Mouse (Mus musculus): ENCODE measurements around the gene P4hb. TPM values are rescaled to one million over a fixed set of nuclear protein-coding genes. Genes with fewer than 3 reads are reported as not detected.

Gene P4hb
- polyA plus RNA-seq, 1 experiment = 642 TPM

- no peak for TF ChIP-seq GATA1 (IDR thresholded peaks at IDR 0.05; ENCODE audit: low read length)
Measured at GRCm38 (mm10) chr11:120539285-120540014, 33.6 kb downstream of the P4hb start.

DNA sequence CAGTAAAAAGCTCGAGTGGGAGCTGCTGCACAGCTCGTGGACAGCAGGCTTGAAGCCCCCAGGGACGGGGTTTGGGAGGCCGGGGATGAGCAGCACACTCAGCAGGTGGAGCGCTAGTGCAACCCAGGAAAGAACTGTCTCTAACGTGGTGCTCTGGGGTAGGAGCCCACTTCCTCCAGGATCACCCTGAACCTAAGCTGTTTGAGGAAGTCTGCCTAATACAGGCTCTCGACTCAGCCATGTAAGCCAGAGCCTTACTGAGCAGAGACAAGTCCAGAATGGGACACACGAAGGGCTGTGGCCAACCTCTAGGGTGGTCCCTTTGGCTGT is 34.1 kb downstream of the P4hb start:
- no peak for TF ChIP-seq GATA1 (IDR thresholded peaks at IDR 0.05; ENCODE audit: low read length)

GRCm38 (mm10) chr11:120538485-120538884 is 34.6 kb downstream of the P4hb start:
- TF ChIP-seq GATA1 (IDR thresholded peaks at IDR 0.05; ENCODE audit: low read length) = no peak

DNA sequence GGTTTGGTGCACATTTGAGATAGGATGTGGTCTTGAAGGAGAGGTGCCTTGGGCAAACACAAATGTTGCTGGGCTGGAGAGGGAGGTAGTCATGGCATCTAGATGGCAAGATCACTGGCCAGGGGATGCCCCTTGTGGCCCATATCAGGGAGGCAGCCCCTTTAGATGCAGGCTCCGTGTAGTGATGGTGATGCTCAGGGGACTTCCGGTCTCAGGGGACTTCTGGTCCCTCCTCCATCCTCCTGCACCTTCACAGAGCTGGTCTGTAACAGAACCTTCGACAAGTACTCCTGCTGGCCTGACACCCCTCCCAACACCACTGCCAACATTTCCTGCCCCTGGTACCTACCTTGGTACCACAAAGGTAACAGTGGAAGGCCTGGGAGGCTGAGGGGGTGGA is 37.2 kb downstream of the P4hb start:
- no peak for TF ChIP-seq GATA1 (IDR thresholded peaks at IDR 0.05; ENCODE audit: low read length)

- TF ChIP-seq GATA1 (IDR thresholded peaks at IDR 0.05; ENCODE audit: low read length) = no peak
Measured at GRCm38 (mm10) chr11:120535145-120535544, 37.9 kb downstream of the P4hb start.

GRCm38 (mm10) chr11:120534093-120534492 is 39.0 kb downstream of the P4hb start:
- no peak for TF ChIP-seq GATA1 (IDR thresholded peaks at IDR 0.05; ENCODE audit: low read length)

GRCm38 (mm10) chr11:120531646-120532045 is 41.4 kb downstream of the P4hb start:
- no peak for TF ChIP-seq GATA1 (IDR thresholded peaks at IDR 0.05; ENCODE audit: low read length)

DNA sequence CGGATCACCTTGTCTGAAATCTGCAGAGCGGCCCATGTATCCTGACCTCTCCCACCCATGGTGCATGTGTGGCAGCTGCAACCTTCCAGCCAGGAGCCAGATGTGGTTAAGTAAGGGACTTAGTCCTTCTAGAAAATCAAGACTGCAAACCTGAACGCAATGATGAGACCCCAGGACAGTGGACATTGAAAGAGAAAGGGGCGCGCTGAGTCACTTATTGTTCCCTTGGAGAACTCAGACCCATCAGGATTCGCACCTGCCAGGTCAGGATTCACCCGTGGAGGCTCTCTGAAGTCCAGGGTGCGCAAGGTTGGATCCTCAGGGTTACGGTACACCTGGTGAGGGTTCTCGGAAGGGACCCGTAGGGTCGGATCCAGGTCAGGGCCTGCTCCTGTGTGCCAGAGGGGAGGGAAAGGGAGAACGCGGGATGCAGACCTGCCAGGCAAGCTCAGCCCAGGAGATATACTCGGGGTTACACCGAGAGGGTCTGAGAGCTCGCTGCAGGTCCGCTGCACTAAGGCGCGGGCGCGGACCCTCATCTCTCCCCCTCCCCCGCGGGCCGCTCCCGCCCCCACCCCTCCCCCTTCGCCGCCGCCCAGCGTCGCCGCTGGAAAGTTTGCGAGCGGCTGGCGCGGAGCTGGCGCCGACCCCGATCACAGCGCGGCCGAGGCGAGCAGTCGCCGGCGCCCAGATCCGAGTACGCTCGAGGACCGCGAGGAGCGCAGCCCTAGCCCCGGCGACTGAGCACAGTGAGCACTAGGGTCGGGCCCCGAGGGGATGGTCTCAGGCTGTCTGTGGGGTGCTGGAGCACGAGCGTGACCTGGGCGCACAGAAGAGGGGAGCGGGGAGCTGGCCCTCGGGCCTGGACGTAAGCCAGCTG is 42.7 kb downstream of the P4hb start, which contains the start of gene Gcgr:
Gene Gcgr, plus strand, starts transcription at position 615 of the 880 bp plus-strand sequence.
- TF ChIP-seq GATA1 (IDR thresholded peaks at IDR 0.05; ENCODE audit: low read length) = no peak

GRCm38 (mm10) chr11:120528903-120529302 is 44.1 kb downstream of the P4hb start:
- TF ChIP-seq GATA1 (IDR thresholded peaks at IDR 0.05; ENCODE audit: low read length) = no peak

DNA sequence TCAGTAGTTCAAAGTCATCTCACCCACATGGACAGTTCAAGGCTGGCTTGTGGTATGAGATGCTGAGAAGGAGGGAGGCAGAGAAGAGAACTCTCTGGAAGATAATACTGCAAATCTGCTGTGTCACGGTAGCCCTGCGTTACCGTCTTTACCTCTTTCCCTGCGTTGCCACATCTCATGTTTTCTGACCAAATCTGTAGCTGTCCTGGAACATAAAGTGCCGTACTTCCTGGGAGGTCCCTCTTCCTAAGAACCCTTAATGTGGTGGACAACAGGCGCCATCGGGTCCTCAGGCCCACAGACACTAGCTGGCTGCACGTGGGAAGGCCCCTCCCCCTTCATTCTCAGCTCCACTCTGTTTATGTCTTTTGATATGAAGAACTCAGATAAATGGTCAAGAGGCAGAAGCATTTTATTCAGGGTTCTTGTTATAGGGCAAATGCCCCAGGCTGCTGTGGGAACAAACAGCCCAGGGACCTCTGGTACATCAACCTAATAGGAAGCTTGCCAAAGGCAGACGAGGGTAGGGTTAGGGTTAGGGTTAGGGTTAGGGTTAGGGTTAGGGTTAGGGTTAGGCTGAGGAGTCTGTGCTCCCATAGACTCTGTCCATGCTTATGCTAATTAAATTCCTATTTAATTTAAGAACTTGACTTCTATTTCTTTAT is 45.2 kb downstream of the P4hb start:
- TF ChIP-seq GATA1 (IDR thresholded peaks at IDR 0.05; ENCODE audit: low read length) = no peak

GRCm38 (mm10) chr11:120525959-120526358 is 47.1 kb downstream of the P4hb start:
- TF ChIP-seq GATA1 (IDR thresholded peaks at IDR 0.05; ENCODE audit: low read length) = no peak

GRCm38 (mm10) chr11:120522581-120522980 is 50.5 kb downstream of the P4hb start:
- no peak for TF ChIP-seq GATA1 (IDR thresholded peaks at IDR 0.05; ENCODE audit: low read length)

GRCm38 (mm10) chr11:120520967-120521540 is 52.0 kb downstream of the P4hb start:
- TF ChIP-seq GATA1 (IDR thresholded peaks at IDR 0.05; ENCODE audit: low read length) = no peak

- no peak for TF ChIP-seq GATA1 (IDR thresholded peaks at IDR 0.05; ENCODE audit: low read length)
Measured at GRCm38 (mm10) chr11:120520498-120520897, 52.6 kb downstream of the P4hb start.

- no peak for TF ChIP-seq GATA1 (IDR thresholded peaks at IDR 0.05; ENCODE audit: low read length)
Measured at GRCm38 (mm10) chr11:120519738-120520137, 53.3 kb downstream of the P4hb start.

GRCm38 (mm10) chr11:120518558-120518957 is 54.5 kb downstream of the P4hb start:
- TF ChIP-seq GATA1 (IDR thresholded peaks at IDR 0.05; ENCODE audit: low read length) = no peak
